Mouse (Mus musculus) embryo, embryonic 11 days (tissue): ENCODE measurements at regions not wholly inside any gene's neighbourhood (a gene's known extent, or its start where the extent isn't known, plus 50 kb on each side); places are given as distances from the start of the nearest gene placed in this dataset.

Source experiments
- DNase-seq: peaks from one replicate; pipeline ENCODE4 v3.0.0-alpha.2; 2015

- no peak for DNase-seq
Measured at GRCm38 (mm10) chr10:98727130-98727529, 187.1 kb upstream of the Atp2b1 start.

- DNase-seq, result no peak
Measured at GRCm38 (mm10) chr10:98728396-98729030, 185.7 kb upstream of the Atp2b1 start.

- no peak for DNase-seq
Measured at GRCm38 (mm10) chr10:98733950-98734585, 180.1 kb upstream of the Atp2b1 start.

GRCm38 (mm10) chr10:98740507-98741147 lies 173.6 kb upstream of the Atp2b1 start:
- DNase-seq, result no peak

GRCm38 (mm10) chr10:98741398-98741797 lies 172.8 kb upstream of the Atp2b1 start:
- DNase-seq, result no peak

- no peak for DNase-seq
Measured at GRCm38 (mm10) chr10:98742822-98743605, 171.2 kb upstream of the Atp2b1 start.

GRCm38 (mm10) chr10:98744246-98744645 lies 170.0 kb upstream of the Atp2b1 start:
- peak; percentile 68 for DNase-seq

- no peak for DNase-seq
Measured at GRCm38 (mm10) chr10:98744662-98745061, 169.5 kb upstream of the Atp2b1 start.

- no peak for DNase-seq
Measured at GRCm38 (mm10) chr10:98745409-98745808, 168.8 kb upstream of the Atp2b1 start.

- DNase-seq, result no peak
Measured at GRCm38 (mm10) chr10:98745861-98746260, 168.3 kb upstream of the Atp2b1 start.

- DNase-seq, result peak; percentile 46
Measured at GRCm38 (mm10) chr10:98748856-98749583, 165.2 kb upstream of the Atp2b1 start.

- no peak for DNase-seq
Measured at GRCm38 (mm10) chr10:98749584-98749947, 164.6 kb upstream of the Atp2b1 start.

- DNase-seq, result peak; percentile 49
Measured at GRCm38 (mm10) chr10:98751376-98752058, 162.7 kb upstream of the Atp2b1 start.

- no peak for DNase-seq
Measured at GRCm38 (mm10) chr10:98761080-98761479, 153.1 kb upstream of the Atp2b1 start.

- DNase-seq, result no peak
Measured at GRCm38 (mm10) chr10:98765786-98766419, 148.3 kb upstream of the Atp2b1 start.

- DNase-seq, result no peak
Measured at GRCm38 (mm10) chr10:98779783-98780182, 134.4 kb upstream of the Atp2b1 start.

GRCm38 (mm10) chr10:98780938-98781337 lies 133.3 kb upstream of the Atp2b1 start:
- DNase-seq, result no peak

- no peak for DNase-seq
Measured at GRCm38 (mm10) chr10:98781888-98782351, 132.3 kb upstream of the Atp2b1 start.

GRCm38 (mm10) chr10:98785411-98785810 lies 128.8 kb upstream of the Atp2b1 start:
- DNase-seq, result no peak

GRCm38 (mm10) chr10:98786089-98786488 lies 128.1 kb upstream of the Atp2b1 start:
- no peak for DNase-seq

GRCm38 (mm10) chr10:98789763-98790162 lies 124.4 kb upstream of the Atp2b1 start:
- no peak for DNase-seq

GRCm38 (mm10) chr10:98790456-98790855 lies 123.8 kb upstream of the Atp2b1 start:
- DNase-seq, result no peak
